Mouse (Mus musculus) frontal cortex, postnatal 10 days (tissue): Measurements from ENCODE around the gene Pcolce.

Source experiments
- DNase-seq, 2 experiments: peaks; one replicate each; pipeline ENCODE4 v3.0.0; 2022; ENCODE audit warnings: low spot score in 2 of 2, mixed read lengths in 1 of 2

The Pcolce gene

DNA sequence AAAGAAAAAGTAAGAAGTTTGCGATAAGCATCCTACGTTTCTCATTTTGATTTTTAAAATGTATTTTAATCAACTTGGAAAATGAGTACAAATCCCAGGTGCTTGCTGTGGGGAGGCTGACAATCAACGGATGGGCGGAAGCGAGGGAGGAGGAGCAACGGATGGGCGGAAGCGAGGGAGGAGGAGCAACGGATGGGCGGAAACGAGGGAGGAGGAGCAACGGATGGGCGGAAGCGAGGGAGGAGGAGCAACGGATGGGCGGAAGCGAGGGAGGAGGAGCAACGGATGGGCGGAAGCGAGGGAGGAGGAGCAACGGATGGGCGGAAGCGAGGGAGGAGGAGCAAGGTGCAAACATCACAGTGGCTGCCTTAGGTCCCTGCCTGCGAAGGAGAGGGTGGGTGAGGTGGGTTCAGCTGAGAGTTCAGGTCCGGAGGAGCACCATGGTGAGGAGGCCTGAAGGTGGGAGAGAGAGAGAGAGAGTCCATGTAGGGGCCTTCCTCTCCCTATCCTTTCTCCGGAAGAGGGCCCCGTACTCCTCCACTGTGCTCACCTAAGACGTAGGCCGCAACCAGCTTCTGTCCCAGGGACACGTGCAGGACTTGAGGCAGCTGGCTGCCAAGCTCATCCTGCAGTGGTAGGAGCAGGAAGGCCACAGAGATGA lies 16.9 kb downstream of the Pcolce start:
- no peak for DNase-seq

DNA sequence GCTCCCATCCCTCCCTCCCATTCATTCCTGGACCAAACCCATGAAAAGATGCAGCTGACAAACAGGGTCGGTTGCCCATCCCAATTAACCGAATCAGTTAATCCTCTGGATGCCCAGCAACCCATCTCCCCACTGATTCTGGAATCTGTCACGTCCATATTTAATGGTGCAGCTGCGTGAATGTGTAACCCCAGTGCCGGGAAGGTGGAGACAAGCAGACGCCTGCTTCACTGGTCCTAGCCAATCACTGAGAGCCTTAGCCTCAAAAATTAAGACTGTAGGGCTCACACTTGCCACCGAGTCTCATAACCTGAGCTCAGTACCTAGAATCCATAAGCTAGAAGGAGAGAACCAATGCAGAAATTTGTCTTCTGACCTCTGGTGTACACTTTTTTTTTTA lies 17.7 kb downstream of the Pcolce start:
- DNase-seq = no peak

DNA sequence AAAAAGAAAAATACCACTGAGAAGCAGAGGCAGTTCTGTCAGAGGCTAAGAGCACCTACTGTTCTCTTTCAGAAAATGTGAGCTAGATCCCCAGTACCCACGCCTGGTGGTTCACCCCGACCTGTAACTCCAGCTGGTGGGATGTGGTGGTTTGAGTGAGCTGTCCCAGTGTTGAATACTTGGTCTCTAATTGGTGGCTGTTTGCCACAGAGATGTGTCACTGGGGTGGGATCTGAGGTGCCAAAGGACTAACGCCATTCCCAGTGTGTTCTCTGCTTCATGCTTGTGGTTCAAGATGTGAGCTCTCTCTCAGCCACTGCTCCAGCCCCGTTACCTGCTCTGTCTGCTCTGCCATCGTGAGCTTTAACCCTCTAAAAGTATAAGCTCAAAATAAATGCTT lies 23.1 kb downstream of the Pcolce start:
- no peak for DNase-seq

DNA sequence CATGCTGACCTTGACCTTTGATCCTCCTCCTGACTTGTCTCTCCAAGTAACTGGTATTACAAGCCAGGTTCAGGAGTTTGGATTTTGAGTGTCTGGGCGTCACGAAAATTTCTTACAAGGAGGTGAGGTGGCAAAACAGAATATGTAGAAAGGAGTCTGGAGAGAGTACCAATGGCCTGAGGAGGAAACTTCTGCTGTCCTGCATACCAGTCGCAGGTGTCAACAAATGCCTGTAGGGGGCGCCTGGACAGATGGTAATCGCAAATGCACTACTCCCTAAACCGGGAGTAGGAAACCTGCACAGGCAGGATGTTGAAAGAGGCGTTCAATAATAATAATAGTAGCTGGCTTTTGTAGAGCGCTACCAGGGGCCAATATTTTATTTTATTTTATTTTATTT lies 28.6 kb downstream of the Pcolce start:
- peak in 1 of 2 experiments; percentile 52 for DNase-seq

GRCm38 (mm10) chr5:137583670-137584169 lies 29.9 kb downstream of the Pcolce start:
- DNase-seq = peak; percentile 57 to 68

DNA sequence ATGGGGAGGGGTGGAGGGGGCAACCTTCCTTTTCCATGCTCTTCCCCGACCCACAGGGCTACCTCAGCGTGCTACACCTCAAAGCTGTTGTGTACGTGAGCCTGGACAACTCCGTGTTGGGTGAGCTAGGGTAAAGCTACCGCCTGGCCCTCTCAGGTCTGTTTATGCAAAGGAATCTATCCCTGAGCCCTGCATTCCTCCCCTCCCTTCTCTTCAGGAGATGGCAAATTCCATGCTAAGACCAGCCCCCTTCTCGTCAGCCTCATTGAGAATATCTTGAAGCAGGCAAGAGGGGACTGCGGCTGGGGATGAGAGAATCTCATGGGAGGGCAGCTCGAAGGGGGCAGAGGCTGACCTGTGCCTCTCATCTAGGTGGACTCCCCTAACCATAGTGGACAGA lies 30.9 kb downstream of the Pcolce start:
- DNase-seq = no peak

GRCm38 (mm10) chr5:137580246-137580645 lies 33.3 kb downstream of the Pcolce start:
- DNase-seq = no peak

- peak in 1 of 2 experiments; percentile 40 for DNase-seq
Observed at GRCm38 (mm10) chr5:137574470-137574901, 39.1 kb downstream of the Pcolce start.

DNA sequence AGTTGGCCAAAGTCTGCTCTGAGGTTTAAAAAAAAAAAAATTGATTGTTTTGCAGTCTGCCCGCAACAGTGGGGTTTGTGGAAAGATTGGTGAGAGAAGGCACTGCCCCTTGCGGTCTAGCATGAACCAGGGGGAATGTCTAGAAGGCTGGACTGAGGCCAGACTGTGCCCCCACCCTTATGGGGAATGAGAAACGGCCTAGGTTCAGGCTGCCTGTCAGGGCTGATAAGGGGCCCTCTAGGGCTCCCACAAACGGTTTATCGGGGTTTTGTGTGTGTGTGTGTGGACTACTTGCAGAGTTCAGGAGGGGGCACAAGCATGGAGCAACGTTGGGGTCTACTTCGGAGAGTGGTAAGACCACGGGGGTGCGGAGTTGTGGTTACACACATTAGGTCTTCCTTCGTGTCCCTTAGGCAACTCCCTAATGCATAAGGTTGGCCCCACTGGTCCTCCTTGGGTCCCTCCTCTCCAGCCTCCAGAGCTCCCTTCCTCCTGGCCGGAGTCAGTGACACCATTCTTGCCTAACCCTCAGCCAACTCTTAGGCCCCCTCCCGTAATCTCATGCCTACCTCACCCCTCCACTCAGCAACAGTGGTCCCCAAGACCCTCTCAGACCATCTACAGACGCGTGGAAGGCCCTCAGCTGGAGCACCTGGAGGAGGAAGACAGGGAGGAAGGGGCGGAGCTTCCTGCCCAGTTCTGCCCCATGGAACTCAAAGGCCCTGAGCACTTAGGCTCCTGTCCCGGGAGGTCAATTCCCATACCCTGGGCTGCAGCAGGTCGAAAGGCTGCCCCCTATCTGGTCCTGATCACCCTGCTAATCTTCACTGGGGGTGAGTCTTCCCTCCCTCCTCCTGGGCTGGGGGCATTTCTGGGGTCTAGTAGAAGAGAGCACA lies 42.6 kb downstream of the Pcolce start:
- DNase-seq = no peak

- DNase-seq = no peak
Observed at GRCm38 (mm10) chr5:137570181-137570580, 43.4 kb downstream of the Pcolce start.

- no peak for DNase-seq
Observed at GRCm38 (mm10) chr5:137569665-137570064, 43.9 kb downstream of the Pcolce start, which contains the start of gene Tfr2. Gene Tfr2 (plus strand): TSS chr5:137569840.

GRCm38 (mm10) chr5:137569031-137569430 lies 44.6 kb downstream of the Pcolce start:
- no peak for DNase-seq

DNA sequence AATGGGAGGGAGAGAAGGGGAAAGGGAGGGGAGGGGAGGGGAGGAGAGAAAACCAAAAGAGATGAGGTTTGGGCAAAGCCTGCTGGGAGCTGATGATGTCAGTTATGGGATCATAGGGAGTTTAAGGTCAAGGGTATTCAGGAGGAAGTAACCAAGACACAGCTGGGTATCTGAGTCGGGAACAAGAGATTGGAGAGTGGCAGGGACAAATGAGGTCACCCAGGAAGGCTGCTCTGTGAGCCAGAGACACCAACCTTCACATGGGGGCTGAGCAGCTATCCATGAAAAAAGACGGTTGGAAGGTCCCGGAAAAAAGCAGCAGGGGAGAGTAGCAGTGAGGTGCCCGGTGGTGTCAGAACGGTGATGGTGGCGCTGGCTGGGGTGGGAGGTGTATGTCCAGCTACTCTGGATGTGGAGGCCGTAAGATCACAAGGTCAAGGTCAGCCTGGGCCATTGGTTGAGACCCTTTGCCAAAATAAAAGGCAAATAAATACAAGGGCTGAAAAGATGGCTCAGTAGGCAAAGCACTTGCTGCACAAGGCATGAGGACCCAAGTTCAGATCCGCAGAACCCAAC lies 45.3 kb downstream of the Pcolce start:
- no peak for DNase-seq

GRCm38 (mm10) chr5:137566416-137566815 lies 47.2 kb downstream of the Pcolce start:
- DNase-seq = no peak

DNA sequence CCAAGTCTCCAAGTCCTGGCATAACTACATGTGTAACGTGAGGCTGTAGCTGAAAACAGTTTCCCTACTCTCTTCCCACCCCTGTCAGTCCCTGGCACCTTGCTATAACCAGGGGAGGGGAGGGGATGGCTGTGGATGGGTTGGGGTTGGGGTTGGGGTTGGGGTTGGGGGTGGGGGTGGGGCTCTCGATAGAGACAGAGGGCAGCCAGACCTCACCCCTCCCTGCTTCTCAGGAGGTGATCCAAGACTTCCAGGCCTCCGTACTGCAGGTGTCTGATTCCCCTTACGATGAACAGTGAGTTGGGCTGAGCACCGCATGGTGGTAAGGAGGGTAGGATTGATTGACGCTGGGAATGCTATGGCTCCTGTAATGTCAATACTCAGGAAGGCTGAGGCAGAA lies 47.8 kb downstream of the Pcolce start:
- DNase-seq = no peak

DNA sequence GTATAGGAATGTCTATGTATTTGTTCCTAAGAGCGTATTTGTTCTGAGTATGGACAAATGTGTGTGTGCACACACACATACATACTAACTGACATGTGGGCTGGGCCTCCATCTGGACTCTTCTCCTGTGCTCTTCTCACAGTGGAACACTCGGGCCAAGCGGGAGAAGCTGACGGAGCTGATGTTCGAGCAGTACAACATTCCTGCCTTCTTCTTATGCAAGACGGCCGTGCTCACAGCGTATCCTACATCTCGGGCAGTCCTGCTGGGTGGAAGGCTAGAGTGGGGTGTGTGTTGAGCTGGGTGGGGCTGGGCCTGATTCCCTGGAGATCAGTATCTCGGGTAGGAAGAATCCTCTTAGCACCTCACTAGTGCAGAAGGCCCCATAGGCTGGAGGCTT lies 50.6 kb downstream of the Pcolce start:
- no peak for DNase-seq

- DNase-seq = no peak
Observed at GRCm38 (mm10) chr5:137561556-137561955, 52.0 kb downstream of the Pcolce start.
